Mouse (Mus musculus): ENCODE measurements around the gene Tnnt1. TPM values are rescaled to one million over a fixed set of nuclear protein-coding genes. Genes with fewer than 3 reads are reported as not detected.
"Not testable (repeated sequence)": the region's sequence is repeated elsewhere in the genome, so short reads cannot be mapped to it uniquely, and the experiment has no call there.

Tnnt1 gene
- not detected in 3 replicates for total RNA-seq (2017)

- no peak for ATAC-seq (replicated peaks; ENCODE audit: insufficient number of reproducible peaks, low FRiP score, low TSS enrichment, poor library complexity, severe bottlenecking)
Measured at GRCm38 (mm10) chr7:4516332-4517050, at the start of gene Tnnt1. Gene Tnnt1, minus strand, starts transcription at chr7:4516382.

DNA sequence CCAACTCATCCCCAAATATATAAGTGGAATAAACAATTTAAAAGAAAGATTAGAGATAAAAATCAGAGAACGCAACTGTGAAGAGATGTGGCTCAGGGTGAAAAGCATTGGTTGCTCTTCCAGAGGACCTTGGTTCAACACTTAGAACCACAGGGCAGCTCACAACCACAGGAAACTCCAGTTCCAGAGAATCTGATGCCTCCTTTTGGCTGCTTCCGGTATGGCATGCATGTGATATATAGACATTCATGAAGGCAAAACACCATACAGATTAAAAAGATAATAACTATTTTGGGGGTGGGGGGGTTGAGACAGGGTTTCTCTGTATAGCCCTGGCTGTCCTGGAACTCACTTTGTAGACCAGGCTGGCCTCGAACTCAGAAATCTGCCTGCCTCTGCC is 46.5 kb upstream of the Tnnt1 start:
- ATAC-seq (replicated peaks; ENCODE audit: insufficient number of reproducible peaks, low FRiP score, low TSS enrichment, poor library complexity, severe bottlenecking): no peak

DNA sequence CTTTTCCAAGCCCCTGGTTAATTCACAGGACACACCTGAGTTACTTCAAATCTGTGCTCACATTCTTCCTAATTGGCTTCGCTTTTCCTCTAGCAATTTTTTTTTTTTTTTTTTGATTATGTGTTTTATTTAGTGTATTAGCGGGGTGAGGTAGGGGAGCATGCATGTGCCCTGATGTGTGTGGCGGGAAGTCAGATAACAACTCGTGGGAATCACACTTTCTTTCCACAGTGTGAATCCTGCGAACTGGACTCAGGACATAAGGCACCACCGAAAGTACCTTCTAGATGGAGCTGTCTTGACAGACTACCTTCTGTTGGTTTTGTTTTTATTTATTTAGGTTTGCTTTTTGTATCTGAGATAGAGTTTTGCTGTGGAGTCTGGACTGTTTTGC is 41.0 kb upstream of the Tnnt1 start:
- no peak for ATAC-seq (replicated peaks; ENCODE audit: insufficient number of reproducible peaks, low FRiP score, low TSS enrichment, poor library complexity, severe bottlenecking)

GRCm38 (mm10) chr7:4556256-4557166 is 40.3 kb upstream of the Tnnt1 start:
- peak; percentile 96 for ATAC-seq (replicated peaks; ENCODE audit: insufficient number of reproducible peaks, low FRiP score, low TSS enrichment, poor library complexity, severe bottlenecking)

DNA sequence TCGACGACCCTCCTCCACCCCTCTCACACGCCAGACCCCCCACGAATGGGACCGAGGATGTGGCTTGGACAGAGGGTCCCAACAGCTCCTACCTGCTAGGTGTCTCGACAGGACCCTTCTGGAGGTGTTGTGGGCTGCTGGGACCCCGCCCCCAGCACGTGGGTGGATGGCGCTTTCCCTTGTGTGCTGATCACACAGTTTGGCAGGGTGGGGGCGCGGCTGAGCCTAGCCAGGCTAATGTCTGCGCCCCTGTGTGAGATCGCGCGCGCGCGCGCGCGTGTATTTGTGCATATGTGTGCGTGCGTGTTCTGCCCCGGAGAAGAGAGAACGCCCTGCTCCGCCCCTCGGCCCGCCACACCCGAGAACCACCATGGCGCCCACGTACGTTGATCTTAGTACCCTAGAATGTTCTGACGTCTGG is 31.0 kb upstream of the Tnnt1 start, which contains the start of gene Syt5:
TSS of gene Syt5 (minus strand) at position 321 of the 421 bp plus-strand sequence.
- ATAC-seq (replicated peaks; ENCODE audit: insufficient number of reproducible peaks, low FRiP score, low TSS enrichment, poor library complexity, severe bottlenecking): no peak

DNA sequence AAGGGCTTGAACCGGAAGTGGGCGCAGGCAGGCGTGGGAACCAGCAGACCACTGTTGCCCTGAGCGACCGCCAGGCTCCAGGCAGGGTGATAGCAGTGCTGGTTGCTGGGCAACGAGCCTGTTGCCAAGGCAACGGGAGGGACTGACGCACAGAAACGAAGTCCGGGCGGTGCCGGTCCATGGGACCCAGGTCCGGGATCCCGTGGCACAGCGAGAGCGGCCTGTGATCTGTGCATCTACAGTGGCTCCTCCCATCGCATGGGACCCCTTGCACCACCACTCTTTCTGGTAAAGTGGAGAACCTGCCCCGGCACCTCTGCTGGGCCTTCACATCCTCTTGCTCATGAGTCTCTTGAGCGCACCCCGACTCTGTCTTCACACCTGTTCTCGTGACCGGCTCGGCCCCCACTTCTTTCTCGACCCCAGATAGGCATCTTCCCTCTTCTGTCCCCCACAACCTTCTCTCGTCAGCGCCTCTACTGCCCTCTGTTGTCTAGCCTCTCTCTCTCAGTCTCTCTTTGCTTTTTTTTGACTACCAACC is 30.5 kb upstream of the Tnnt1 start:
- no peak for ATAC-seq (replicated peaks; ENCODE audit: insufficient number of reproducible peaks, low FRiP score, low TSS enrichment, poor library complexity, severe bottlenecking)

GRCm38 (mm10) chr7:4546050-4546449 is 29.9 kb upstream of the Tnnt1 start:
- no peak for ATAC-seq (replicated peaks; ENCODE audit: insufficient number of reproducible peaks, low FRiP score, low TSS enrichment, poor library complexity, severe bottlenecking)

DNA sequence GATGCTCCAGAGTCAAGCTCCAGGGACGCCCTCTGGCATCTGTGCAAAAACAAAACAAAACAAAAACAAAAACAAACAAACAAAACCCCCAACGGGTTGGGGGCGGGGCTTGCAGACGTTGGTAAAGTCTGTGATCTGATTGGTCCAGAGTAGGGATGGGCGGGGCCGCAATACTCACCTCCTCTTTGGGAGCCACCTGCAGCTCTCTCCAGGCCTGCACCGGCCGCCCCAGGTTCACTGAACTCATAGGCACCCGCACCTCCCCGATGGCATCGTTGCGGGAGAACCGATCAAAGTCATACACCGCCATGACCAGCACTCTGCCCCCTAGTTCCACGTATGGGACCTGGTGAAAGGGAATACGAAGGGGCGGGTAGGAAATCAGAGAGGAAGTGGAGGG is 25.8 kb upstream of the Tnnt1 start:
- no peak for ATAC-seq (replicated peaks; ENCODE audit: insufficient number of reproducible peaks, low FRiP score, low TSS enrichment, poor library complexity, severe bottlenecking)

DNA sequence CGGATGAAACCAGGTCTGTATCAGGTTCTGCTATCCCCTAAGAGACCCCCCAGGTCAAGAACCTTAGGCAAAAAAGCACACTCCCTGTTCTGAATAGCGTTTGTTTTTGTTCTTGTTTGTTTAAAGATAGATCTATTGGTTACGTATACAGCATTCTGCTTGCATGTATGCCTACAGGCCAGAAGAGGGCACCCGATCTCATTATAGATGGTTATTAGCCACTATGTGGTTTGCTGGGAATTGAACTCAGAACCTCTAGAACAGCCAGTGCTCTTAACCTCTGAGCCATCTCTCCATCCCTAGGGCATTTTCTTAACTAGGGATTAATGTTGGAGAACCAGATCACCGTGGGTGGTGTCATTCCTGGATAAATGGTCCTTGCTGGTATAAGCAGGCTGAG is 25.2 kb upstream of the Tnnt1 start:
- no peak for ATAC-seq (replicated peaks; ENCODE audit: insufficient number of reproducible peaks, low FRiP score, low TSS enrichment, poor library complexity, severe bottlenecking)

- no peak for ATAC-seq (replicated peaks; ENCODE audit: insufficient number of reproducible peaks, low FRiP score, low TSS enrichment, poor library complexity, severe bottlenecking)
Measured at GRCm38 (mm10) chr7:4539019-4539418, 22.8 kb upstream of the Tnnt1 start.

DNA sequence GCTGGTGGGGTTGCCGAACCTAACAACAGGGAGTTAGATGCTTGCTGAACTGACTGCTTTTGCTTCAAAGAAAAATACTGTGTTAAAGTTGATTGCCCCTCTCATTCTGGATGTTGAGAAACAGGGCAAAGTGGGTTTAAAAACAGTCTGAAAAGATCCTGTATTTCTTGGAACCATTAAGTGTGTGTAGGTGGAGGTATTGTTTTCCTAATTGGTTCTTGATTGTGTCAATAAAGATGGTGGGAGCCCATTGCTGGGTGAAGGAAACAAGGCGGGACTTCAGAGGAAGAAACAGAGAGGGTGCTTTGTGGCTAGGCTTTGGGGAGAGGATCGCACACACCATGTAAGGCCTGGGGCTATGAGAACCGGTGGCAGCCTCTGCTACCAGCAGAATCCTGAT is 21.0 kb upstream of the Tnnt1 start:
- no peak for ATAC-seq (replicated peaks; ENCODE audit: insufficient number of reproducible peaks, low FRiP score, low TSS enrichment, poor library complexity, severe bottlenecking)

GRCm38 (mm10) chr7:4536369-4536768 is 20.2 kb upstream of the Tnnt1 start:
- no peak for ATAC-seq (replicated peaks; ENCODE audit: insufficient number of reproducible peaks, low FRiP score, low TSS enrichment, poor library complexity, severe bottlenecking)

DNA sequence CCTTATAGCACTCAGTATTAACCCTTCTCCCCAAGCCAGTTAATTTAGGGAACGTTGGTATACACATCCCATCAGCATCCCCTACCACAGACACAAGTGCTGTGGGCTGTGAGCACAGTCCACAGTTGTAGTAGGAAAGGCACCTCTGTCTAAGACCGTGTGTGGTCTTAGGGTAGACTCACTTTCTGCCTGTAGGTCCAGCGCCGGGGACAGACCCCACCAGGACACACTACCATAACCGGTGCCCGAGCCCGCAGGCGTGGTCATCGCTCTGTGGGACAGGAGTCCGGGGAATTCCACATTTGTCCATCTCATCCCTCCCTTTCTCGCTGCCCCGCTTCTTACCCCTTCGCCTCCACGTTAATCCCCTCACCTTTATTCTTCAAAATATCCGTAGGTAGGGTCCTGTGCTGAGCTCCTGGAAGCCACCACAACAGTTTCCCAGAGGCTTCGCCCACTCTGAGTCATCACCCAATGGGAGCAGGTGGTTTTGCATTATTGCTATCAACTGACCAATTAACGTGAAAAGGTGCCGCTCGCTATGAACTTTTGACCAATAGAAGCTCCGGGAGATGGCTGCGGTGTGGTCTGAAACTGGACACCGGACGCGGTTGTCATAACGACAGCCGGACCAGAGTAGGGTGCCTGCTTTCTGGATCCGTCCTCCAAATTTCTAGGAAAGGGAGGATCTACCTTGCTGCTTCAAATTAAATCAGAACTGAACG is 16.0 kb upstream of the Tnnt1 start, which contains the start of gene Dnaaf3:
TSS of gene Dnaaf3 (minus strand) at position 449 of the 725 bp plus-strand sequence.
- peak; percentile 70 for ATAC-seq (replicated peaks; ENCODE audit: insufficient number of reproducible peaks, low FRiP score, low TSS enrichment, poor library complexity, severe bottlenecking)

DNA sequence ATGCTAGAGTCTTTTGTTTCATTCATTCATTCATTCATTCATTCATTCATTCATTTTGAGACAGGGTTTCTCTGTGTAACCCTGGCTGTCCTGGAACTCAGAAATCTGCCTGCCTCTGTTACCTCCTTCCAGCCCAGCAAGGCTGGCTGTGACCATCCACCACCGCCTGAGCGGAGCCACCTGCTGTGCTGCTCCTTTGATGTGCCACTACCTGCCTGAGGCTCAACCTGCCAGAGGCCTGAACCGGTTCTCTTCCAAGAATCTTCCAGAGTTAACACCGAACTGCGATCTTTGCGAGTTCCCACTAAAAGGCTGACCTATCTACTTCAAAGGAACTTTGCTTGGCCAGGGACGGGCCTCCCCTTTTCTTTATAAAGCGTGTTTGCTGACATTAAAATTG is 14.0 kb upstream of the Tnnt1 start:
- ATAC-seq (replicated peaks; ENCODE audit: insufficient number of reproducible peaks, low FRiP score, low TSS enrichment, poor library complexity, severe bottlenecking): not testable (repeated sequence)

GRCm38 (mm10) chr7:4527302-4527689 is 11.1 kb upstream of the Tnnt1 start:
- ATAC-seq (replicated peaks; ENCODE audit: insufficient number of reproducible peaks, low FRiP score, low TSS enrichment, poor library complexity, severe bottlenecking): no peak

DNA sequence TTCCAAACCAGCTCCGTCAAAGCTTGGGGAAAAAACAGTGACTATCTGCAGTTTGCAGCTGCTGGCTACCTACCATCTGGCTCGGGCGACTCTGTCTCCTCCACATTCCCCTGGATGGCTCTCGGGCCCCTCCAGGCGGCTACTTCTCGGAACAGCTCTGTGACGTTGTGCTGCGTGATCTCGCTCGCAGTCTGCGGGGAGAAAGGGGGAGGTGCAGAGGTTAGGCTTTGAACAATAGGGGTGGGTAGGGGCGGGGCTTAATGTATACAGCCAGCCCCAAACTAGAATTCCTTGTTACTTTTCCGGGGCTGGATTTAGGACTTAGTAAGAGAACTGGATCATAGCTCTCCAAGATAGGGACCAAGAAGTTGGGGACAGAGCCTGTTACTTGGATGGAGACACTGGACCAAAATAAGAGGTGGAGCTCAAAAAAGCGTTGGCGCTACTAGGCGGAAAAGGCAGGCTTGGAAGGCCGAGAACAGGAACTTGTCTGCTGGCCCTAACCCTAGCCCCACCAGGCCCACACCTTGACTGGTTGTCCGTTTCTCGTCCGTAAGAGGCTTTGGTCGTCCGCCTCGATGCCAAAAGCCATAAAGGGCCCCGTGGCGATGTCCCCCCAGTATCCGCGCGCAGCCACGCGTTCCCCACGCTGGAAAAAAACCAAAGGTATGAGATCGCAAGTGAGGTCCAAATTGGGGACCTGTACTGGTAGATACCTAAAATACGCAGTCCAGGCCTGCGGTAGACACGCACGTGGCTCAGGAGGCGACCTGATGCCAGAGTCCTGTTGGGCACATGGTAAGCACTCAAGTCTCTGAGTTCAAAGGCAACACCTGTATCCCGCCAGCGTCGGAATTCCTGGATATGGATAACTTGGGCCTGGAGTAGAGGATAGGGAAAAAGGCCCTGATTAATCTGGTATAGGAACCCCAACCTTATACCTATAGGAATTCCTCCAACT is 10.4 kb upstream of the Tnnt1 start:
- peak; percentile 84 for ATAC-seq (replicated peaks; ENCODE audit: insufficient number of reproducible peaks, low FRiP score, low TSS enrichment, poor library complexity, severe bottlenecking)

DNA sequence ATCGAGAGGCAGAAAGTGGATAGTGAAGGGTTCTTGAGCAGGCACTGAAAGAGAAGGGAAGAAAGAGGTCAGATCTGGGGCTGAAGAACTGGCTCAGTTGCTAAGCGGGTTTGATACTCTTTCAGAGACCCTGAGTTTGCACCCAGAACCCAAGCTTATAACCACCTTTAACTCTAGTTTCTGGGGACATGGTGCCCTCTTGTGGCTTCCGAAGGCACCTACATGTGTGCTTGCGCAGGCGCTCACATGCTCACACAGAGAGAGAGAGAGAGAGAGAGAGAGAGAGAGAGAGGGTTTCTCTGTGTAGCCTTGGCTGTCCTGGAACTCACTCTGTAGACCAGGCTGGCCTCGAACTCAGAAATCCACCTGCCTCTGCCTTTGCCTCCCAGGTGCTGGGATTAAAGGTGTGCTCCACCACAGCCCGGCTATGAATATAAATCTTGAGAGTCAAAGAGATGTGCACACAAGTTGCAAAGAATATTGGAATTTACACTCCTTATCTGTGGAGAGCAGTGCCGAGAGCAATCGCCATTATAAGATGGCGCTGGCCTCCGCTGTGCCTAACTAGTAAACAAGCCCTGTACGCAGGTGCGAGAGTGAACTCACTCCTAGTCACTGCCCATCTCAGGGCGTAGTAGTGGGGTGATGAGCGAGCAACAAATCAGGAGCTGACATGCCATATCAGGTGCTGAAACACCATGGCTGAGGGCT is 8.2 kb upstream of the Tnnt1 start, which contains the start of gene Tnni3:
TSS of gene Tnni3 (minus strand) at position 18 of the 711 bp plus-strand sequence.
- ATAC-seq (replicated peaks; ENCODE audit: insufficient number of reproducible peaks, low FRiP score, low TSS enrichment, poor library complexity, severe bottlenecking): peak; percentile 57; the same call in 1 of the 2 replicates
